Mouse (Mus musculus): ENCODE data around the gene Ndufaf2.

Ndufaf2 gene

GRCm38 (mm10) chr13:108092290-108092689 lies 66.1 kb downstream of the Ndufaf2 start:
- H3K27me3 ChIP-seq (ENCODE audit: insufficient read depth, low read length) = no peaks in the 10 kb centered on the region
- TF ChIP-seq POU5F1 (IDR thresholded peaks at IDR 0.05; ENCODE audit: borderline replicate concordance, low read length) (no peak), NANOG (IDR thresholded peaks at IDR 0.05; ENCODE audit: borderline replicate concordance, low read length) (no peak), CTCF (conservative IDR thresholded peaks at IDR 0.05; ENCODE audit: low read length) (no peak)
- no peaks in the 10 kb centered on the region for H3K9me3 ChIP-seq (ENCODE audit: low read length)

GRCm38 (mm10) chr13:108086724-108087123 lies 71.7 kb downstream of the Ndufaf2 start:
- Histone ChIP-seq H3K27me3 (ENCODE audit: insufficient read depth, low read length) (no peaks in the 10 kb centered on the region), H3K4me1 (replicated peaks; ENCODE audit: low read depth, low read length) (peaks cover 3% of the 10 kb centered on the region; the same call in 1 of the 2 replicates), H3K4me3 (replicated peaks; ENCODE audit: low read length) (no peak overlapping the region), H3K36me3 (ENCODE audit: insufficient read depth, low read length) (peaks cover 15% of the 10 kb centered on the region; the same call in 1 of the 2 replicates), H3K9me3 (ENCODE audit: low read length) (no peaks in the 10 kb centered on the region)
- TF ChIP-seq POU5F1 (IDR thresholded peaks at IDR 0.05; ENCODE audit: borderline replicate concordance, low read length) = no peak
- TF ChIP-seq CTCF (conservative IDR thresholded peaks at IDR 0.05; ENCODE audit: low read length) = no peak
- TF ChIP-seq NANOG (IDR thresholded peaks at IDR 0.05; ENCODE audit: borderline replicate concordance, low read length) = no peak

More at GRCm38 (mm10) chr13:108092290-108092689, 66.1 kb downstream of the Ndufaf2 start:
- H3K4me1 ChIP-seq (replicated peaks; ENCODE audit: low read depth, low read length) = peaks cover 3% of the 10 kb centered on the region; the same call in 1 of the 2 replicates
- no peak overlapping the region for H3K4me3 ChIP-seq (replicated peaks; ENCODE audit: low read length)
- peaks cover 14% of the 10 kb centered on the region; the same call in 1 of the 2 replicates for H3K36me3 ChIP-seq (ENCODE audit: insufficient read depth, low read length)

- no peaks in the 10 kb centered on the region for H3K9me3 ChIP-seq (ENCODE audit: low read length)
- H3K4me1 ChIP-seq (replicated peaks; ENCODE audit: low read depth, low read length) = no peaks in the 10 kb centered on the region; the same call in 1 of the 2 replicates
- H3K36me3 ChIP-seq (ENCODE audit: insufficient read depth, low read length) = peaks cover 20% of the 10 kb centered on the region
- H3K27me3 ChIP-seq (ENCODE audit: insufficient read depth, low read length) = no peaks in the 10 kb centered on the region
- no peak for TF ChIP-seq NANOG (IDR thresholded peaks at IDR 0.05; ENCODE audit: borderline replicate concordance, low read length)
- no peak for TF ChIP-seq CTCF (conservative IDR thresholded peaks at IDR 0.05; ENCODE audit: low read length)
- TF ChIP-seq POU5F1 (IDR thresholded peaks at IDR 0.05; ENCODE audit: borderline replicate concordance, low read length) = no peak
- no peak overlapping the region for H3K4me3 ChIP-seq (replicated peaks; ENCODE audit: low read length)
Observed at GRCm38 (mm10) chr13:108086036-108086435, 72.4 kb downstream of the Ndufaf2 start.

GRCm38 (mm10) chr13:108084086-108084485 lies 74.3 kb downstream of the Ndufaf2 start:
- Histone ChIP-seq H3K27me3 (ENCODE audit: insufficient read depth, low read length) (no peaks in the 10 kb centered on the region), H3K9me3 (ENCODE audit: low read length) (no peaks in the 10 kb centered on the region), H3K36me3 (ENCODE audit: insufficient read depth, low read length) (peaks cover 21% of the 10 kb centered on the region), H3K4me3 (replicated peaks; ENCODE audit: low read length) (no peak overlapping the region), H3K4me1 (replicated peaks; ENCODE audit: low read depth, low read length) (no peaks in the 10 kb centered on the region; the same call in 1 of the 2 replicates)
- TF ChIP-seq NANOG (IDR thresholded peaks at IDR 0.05; ENCODE audit: borderline replicate concordance, low read length) (no peak), POU5F1 (IDR thresholded peaks at IDR 0.05; ENCODE audit: borderline replicate concordance, low read length) (no peak), CTCF (conservative IDR thresholded peaks at IDR 0.05; ENCODE audit: low read length) (no peak)

GRCm38 (mm10) chr13:108077901-108078300 lies 80.5 kb downstream of the Ndufaf2 start:
- no peak for TF ChIP-seq CTCF (conservative IDR thresholded peaks at IDR 0.05; ENCODE audit: low read length)
- TF ChIP-seq POU5F1 (IDR thresholded peaks at IDR 0.05; ENCODE audit: borderline replicate concordance, low read length) = no peak
- TF ChIP-seq NANOG (IDR thresholded peaks at IDR 0.05; ENCODE audit: borderline replicate concordance, low read length) = no peak
- Histone ChIP-seq H3K27me3 (ENCODE audit: insufficient read depth, low read length) (no peaks in the 10 kb centered on the region), H3K36me3 (ENCODE audit: insufficient read depth, low read length) (peaks cover 21% of the 10 kb centered on the region), H3K4me3 (replicated peaks; ENCODE audit: low read length) (no peak overlapping the region), H3K9me3 (ENCODE audit: low read length) (no peaks in the 10 kb centered on the region), H3K4me1 (replicated peaks; ENCODE audit: low read depth, low read length) (no peaks in the 10 kb centered on the region; the same call in 1 of the 2 replicates)

GRCm38 (mm10) chr13:108077476-108077875 lies 80.9 kb downstream of the Ndufaf2 start:
- TF ChIP-seq NANOG (IDR thresholded peaks at IDR 0.05; ENCODE audit: borderline replicate concordance, low read length) = no peak
- TF ChIP-seq CTCF (conservative IDR thresholded peaks at IDR 0.05; ENCODE audit: low read length) = no peak
- TF ChIP-seq POU5F1 (IDR thresholded peaks at IDR 0.05; ENCODE audit: borderline replicate concordance, low read length) = no peak
- H3K9me3 ChIP-seq (ENCODE audit: low read length) = no peaks in the 10 kb centered on the region
- no peak overlapping the region for H3K4me3 ChIP-seq (replicated peaks; ENCODE audit: low read length)
- peaks cover 21% of the 10 kb centered on the region for H3K36me3 ChIP-seq (ENCODE audit: insufficient read depth, low read length)
- no peaks in the 10 kb centered on the region for H3K27me3 ChIP-seq (ENCODE audit: insufficient read depth, low read length)
- no peaks in the 10 kb centered on the region for H3K4me1 ChIP-seq (replicated peaks; ENCODE audit: low read depth, low read length)

GRCm38 (mm10) chr13:108070171-108070570 lies 88.3 kb downstream of the Ndufaf2 start:
- Histone ChIP-seq H3K4me3 (replicated peaks; ENCODE audit: low read length) (no peak overlapping the region), H3K27me3 (ENCODE audit: insufficient read depth, low read length) (no peaks in the 10 kb centered on the region), H3K4me1 (replicated peaks; ENCODE audit: low read depth, low read length) (no peaks in the 10 kb centered on the region), H3K36me3 (ENCODE audit: insufficient read depth, low read length) (no peaks in the 10 kb centered on the region), H3K9me3 (ENCODE audit: low read length) (no peaks in the 10 kb centered on the region)
- TF ChIP-seq NANOG (IDR thresholded peaks at IDR 0.05; ENCODE audit: borderline replicate concordance, low read length) = no peak

- Histone ChIP-seq H3K27me3 (ENCODE audit: insufficient read depth, low read length) (no peaks in the 10 kb centered on the region), H3K9me3 (ENCODE audit: low read length) (no peaks in the 10 kb centered on the region), H3K4me3 (replicated peaks; ENCODE audit: low read length) (no peak overlapping the region), H3K36me3 (ENCODE audit: insufficient read depth, low read length) (no peaks in the 10 kb centered on the region), H3K4me1 (replicated peaks; ENCODE audit: low read depth, low read length) (no peaks in the 10 kb centered on the region)
- TF ChIP-seq NANOG (IDR thresholded peaks at IDR 0.05; ENCODE audit: borderline replicate concordance, low read length) = no peak
- no peak for TF ChIP-seq CTCF (conservative IDR thresholded peaks at IDR 0.05; ENCODE audit: low read length)
- TF ChIP-seq POU5F1 (IDR thresholded peaks at IDR 0.05; ENCODE audit: borderline replicate concordance, low read length) = no peak
Observed at GRCm38 (mm10) chr13:108069151-108069550, 89.3 kb downstream of the Ndufaf2 start.

- no peak for TF ChIP-seq CTCF (conservative IDR thresholded peaks at IDR 0.05; ENCODE audit: low read length)
- TF ChIP-seq NANOG (IDR thresholded peaks at IDR 0.05; ENCODE audit: borderline replicate concordance, low read length) = no peak
- TF ChIP-seq POU5F1 (IDR thresholded peaks at IDR 0.05; ENCODE audit: borderline replicate concordance, low read length) = no peak
- Histone ChIP-seq H3K9me3 (ENCODE audit: low read length) (no peaks in the 10 kb centered on the region), H3K4me3 (replicated peaks; ENCODE audit: low read length) (no peak overlapping the region), H3K4me1 (replicated peaks; ENCODE audit: low read depth, low read length) (no peaks in the 10 kb centered on the region), H3K36me3 (ENCODE audit: insufficient read depth, low read length) (no peaks in the 10 kb centered on the region), H3K27me3 (ENCODE audit: insufficient read depth, low read length) (no peaks in the 10 kb centered on the region)
Observed at GRCm38 (mm10) chr13:108066021-108066420, 92.4 kb downstream of the Ndufaf2 start.

Data from E14TG2a.4 (cell line).